Comparison of ENCODE assay signal across 8 mouse cellular contexts in the genomic region with DNA sequence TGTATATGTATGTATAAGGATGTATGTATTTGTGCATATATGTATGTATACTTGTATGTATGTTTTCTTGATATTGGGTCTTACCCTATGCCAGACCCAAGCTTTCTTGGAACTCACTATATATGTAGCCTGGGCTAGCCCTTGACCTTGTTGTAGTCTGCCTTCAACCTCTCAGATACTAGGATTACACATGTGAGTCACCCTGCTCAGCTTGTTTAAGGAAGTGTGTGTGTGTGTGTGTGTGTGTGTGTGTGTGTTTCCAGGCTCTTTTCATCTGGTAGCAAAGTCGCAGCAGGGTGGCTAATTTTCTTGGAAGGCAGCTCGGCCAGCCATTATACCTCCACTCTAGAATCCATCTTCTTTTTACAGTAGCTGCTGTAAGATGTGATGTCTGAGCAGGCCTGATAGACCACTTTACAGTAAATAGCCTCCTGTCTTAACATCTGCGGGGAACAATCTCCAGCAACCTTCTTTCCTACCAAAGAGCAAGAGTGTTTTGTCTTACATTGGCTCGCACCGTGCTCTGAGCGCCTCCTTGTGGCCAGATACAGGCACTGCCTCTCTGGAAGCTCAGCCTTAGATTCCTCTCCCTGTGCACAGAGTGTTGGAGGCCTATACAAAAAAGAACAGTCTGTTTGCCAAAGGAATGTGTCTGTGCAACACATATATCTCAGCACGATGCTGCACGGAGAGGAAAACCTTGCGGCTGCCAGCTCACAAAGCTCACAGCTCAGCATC. TPM values are rescaled to one million over a fixed set of nuclear protein-coding genes. Genes with fewer than 3 reads are reported as not detected.
DNase-seq lines count a peak whose midpoint lies in the region; ATAC-seq and TF ChIP-seq lines count a peak whose summit lies in the region.

No protein-coding gene starts in this region.

- TF ChIP-seq EP300 in heart, adult 2 months (IDR thresholded peaks at IDR 0.05; ENCODE audit: insufficient read depth, low read depth, low read length), result peak; percentile 88

- H3K9me3 ChIP-seq in embryonic facial prominence, embryonic 10.5 days, result no peaks in the 10 kb centered on the region
- H3K9me3 ChIP-seq in kidney, embryonic 14.5 days (ENCODE audit: control insufficient read depth, low read length), result no peaks in the 10 kb centered on the region
- H3K9me3 ChIP-seq in limb, embryonic 13.5 days, result no peaks in the 10 kb centered on the region

- 29% methylated on average over 9 of the region's 9 CpGs for WGBS in embryonic facial prominence, embryonic 10.5 days
- WGBS in heart, adult 2 months, result 23% methylated on average over 9 of the region's 9 CpGs
- 24% methylated on average over 9 of the region's 9 CpGs for WGBS in kidney, embryonic 14.5 days
- 21% methylated on average over 9 of the region's 9 CpGs for WGBS in limb, embryonic 13.5 days

- H3K27me3 ChIP-seq in embryonic facial prominence, embryonic 10.5 days (replicated peaks; ENCODE audit: low read depth, poor library complexity, severe bottlenecking), result no peaks in the 10 kb centered on the region
- no peaks in the 10 kb centered on the region for H3K27me3 ChIP-seq in heart, adult 2 months (ENCODE audit: control insufficient read depth, insufficient read depth, low read length)
- no peaks in the 10 kb centered on the region for H3K27me3 ChIP-seq in kidney, embryonic 14.5 days (ENCODE audit: control insufficient read depth, insufficient read depth, low read length)
- H3K27me3 ChIP-seq in limb, embryonic 13.5 days, result no peaks in the 10 kb centered on the region

- peaks cover 6% of the 10 kb centered on the region; the same call in 1 of the 2 replicates for H3K4me1 ChIP-seq in embryonic facial prominence, embryonic 10.5 days
- H3K4me1 ChIP-seq in heart, adult 2 months (ENCODE audit: control insufficient read depth, insufficient read depth, low read length), result no peaks in the 10 kb centered on the region
- H3K4me1 ChIP-seq in kidney, embryonic 14.5 days (ENCODE audit: control insufficient read depth, insufficient read depth, low read length), result no peaks in the 10 kb centered on the region
- H3K4me1 ChIP-seq in limb, embryonic 13.5 days, result peaks cover 13% of the 10 kb centered on the region; the same call in 1 of the 2 replicates

- no peak for TF ChIP-seq POLR2A in heart, adult 2 months (IDR thresholded peaks at IDR 0.05; ENCODE audit: insufficient read depth, low read depth, low read length)

- peak; percentile 69 for ATAC-seq in kidney, embryonic 14.5 days (ENCODE audit: low FRiP score, low TSS enrichment)
- ATAC-seq in limb, embryonic 13.5 days (ENCODE audit: low FRiP score, low read depth), result peak; percentile 83

- intact Hi-C loops in heart, adult 2 months (cut with DNase I), result loop anchor here (1.0 to 5.0 kb wide), 3 partner anchors 147 to 359 kb away; no protein-coding TSS in a partner anchor

- peak; percentile 81 for DNase-seq in 3T3-L1 (ENCODE audit: low read depth, low spot score)
- peak; percentile 86 for DNase-seq in adrenal gland, postnatal 14 days
- peak; percentile 85 for DNase-seq in embryonic facial prominence, embryonic 10.5 days (ENCODE audit: low spot score)
- DNase-seq in heart, adult 2 months, result peak; percentile 56 to 77
- peak; percentile 17 to 42 for DNase-seq in monocyte, adult 2 months (ENCODE audit: low read depth in 1 of 2, low spot score in 2 of 2)
- peak; percentile 43 to 51 for DNase-seq in spleen, postnatal 36 days (ENCODE audit: low spot score in 2 of 2)

- H3K36me3 ChIP-seq in embryonic facial prominence, embryonic 10.5 days (replicated peaks), result no peaks in the 10 kb centered on the region
- H3K36me3 ChIP-seq in heart, adult 2 months (ENCODE audit: control insufficient read depth, insufficient read depth, low read length), result no peaks in the 10 kb centered on the region
- H3K36me3 ChIP-seq in kidney, embryonic 14.5 days (ENCODE audit: control insufficient read depth, insufficient read depth, low read length), result no peaks in the 10 kb centered on the region
- no peaks in the 10 kb centered on the region for H3K36me3 ChIP-seq in limb, embryonic 13.5 days

- no peaks in the 10 kb centered on the region for H3K79me2 ChIP-seq in heart, adult 2 months (replicated peaks; ENCODE audit: control insufficient read depth, insufficient read depth, low read length)

- H3K4me3 ChIP-seq in embryonic facial prominence, embryonic 10.5 days, result no peak overlapping the region
- H3K4me3 ChIP-seq in heart, adult 2 months, result no peak overlapping the region
- H3K4me3 ChIP-seq in kidney, embryonic 14.5 days (ENCODE audit: low read length), result no peak overlapping the region
- no peak overlapping the region for H3K4me3 ChIP-seq in limb, embryonic 13.5 days

- H3K4me2 ChIP-seq in kidney, embryonic 14.5 days (replicated peaks; ENCODE audit: low read depth, low read length), result no peak overlapping the region
- no peak overlapping the region for H3K4me2 ChIP-seq in limb, embryonic 13.5 days (replicated peaks)

- no peak overlapping the region for H3K9ac ChIP-seq in heart, adult 2 months (ENCODE audit: low read depth, low read length)
- H3K9ac ChIP-seq in kidney, embryonic 14.5 days (ENCODE audit: low read depth, low read length), result no peak overlapping the region
- H3K9ac ChIP-seq in limb, embryonic 13.5 days, result no peak overlapping the region

- no peak; the same call in none of the 2 replicates for TF ChIP-seq CTCF in heart, adult 2 months (IDR thresholded peaks at IDR 0.05)

- peak overlapping the region; percentile 26; the same call in 1 of the 2 replicates for H3K27ac ChIP-seq in embryonic facial prominence, embryonic 10.5 days (replicated peaks)
- H3K27ac ChIP-seq in heart, adult 2 months, result no peak overlapping the region
- H3K27ac ChIP-seq in kidney, embryonic 14.5 days (ENCODE audit: low read depth, low read length), result no peak overlapping the region
- H3K27ac ChIP-seq in limb, embryonic 13.5 days, result no peak overlapping the region

RNA-seq across cellular contexts. Expression of gene Ubash3b, which starts 29.4 kb away (rescaled TPM):
- 2.1 and 4.5 TPM in 2 replicates for total RNA-seq in adrenal gland, postnatal 14 days (2021)
- 6.7 and 7.4 TPM in 2 replicates for polyA plus RNA-seq in embryonic facial prominence, embryonic 10.5 days (2016; fragmentation: Nextera tagmentation; extraction: Ambion mirVana)
- 1 to 10 TPM; 1.5 TPM for total RNA-seq in heart, adult 2 months (2021)
- polyA plus RNA-seq in heart, adult 2 months (2012; rRNA removed), result 1.9 and 2.0 TPM in 2 replicates
- polyA plus RNA-seq in kidney, embryonic 14.5 days (2014; fragmentation: Nextera tagmentation; extraction: Ambion mirVana), result 9.3 TPM in 2 replicates
- polyA plus RNA-seq in limb, embryonic 13.5 days (2015; fragmentation: Nextera tagmentation; extraction: Ambion mirVana), result 6.2 and 7.3 TPM in 2 replicates

Comparison
In these comparisons a context has a peak if more than half of its experiments do, and no peak if none do; other contexts are left out.
1. DNase-seq: peak in every context shown above with its lines; median percentile 86 in adrenal gland, postnatal 14 days; 85 in embryonic facial prominence, embryonic 10.5 days; 81 in 3T3-L1; 66 in heart, adult 2 months; 47 in spleen, postnatal 36 days; 30 in monocyte, adult 2 months.